Mouse (Mus musculus) telencephalon, adult 2 months (tissue): ENCODE data around the gene Thap7.
"Not testable (repeated sequence)": the region's sequence is repeated elsewhere in the genome, so short reads cannot be mapped to it uniquely, and the experiment has no call there.

Source experiments
- DNase-seq: peaks from one replicate; pipeline ENCODE4 v3.0.0-alpha.2; 2011; ENCODE audit warnings: low read depth, low spot score

Gene Thap7

GRCm38 (mm10) chr16:17530640-17531288 is at the start of gene Thap7:
Thap7 (minus strand) TSS chr16:17531136.
- DNase-seq, result peak; percentile 95

GRCm38 (mm10) chr16:17576825-17577215 is 45.9 kb upstream of the Thap7 start:
- DNase-seq, result no peak

GRCm38 (mm10) chr16:17575870-17576824 is 45.2 kb upstream of the Thap7 start:
- no peak for DNase-seq

GRCm38 (mm10) chr16:17566186-17566585 is 35.2 kb upstream of the Thap7 start:
- no peak for DNase-seq

- DNase-seq, result no peak
These were observed 33.8 kb upstream of the Thap7 start for GRCm38 (mm10) chr16:17564771-17565170.

GRCm38 (mm10) chr16:17564221-17564620 is 33.3 kb upstream of the Thap7 start:
- DNase-seq, result peak; percentile 81

- DNase-seq, result no peak
These were observed 32.6 kb upstream of the Thap7 start for GRCm38 (mm10) chr16:17563580-17563979.

GRCm38 (mm10) chr16:17561751-17562208 is 30.8 kb upstream of the Thap7 start, which contains the start of gene P2rx6:
P2rx6 (plus strand) TSS chr16:17561885.
- no peak for DNase-seq

- no peak for DNase-seq
These were observed 30.3 kb upstream of the Thap7 start, which contains the start of gene Lrrc74b for GRCm38 (mm10) chr16:17561128-17561750. Lrrc74b (minus strand) TSS chr16:17561247.

GRCm38 (mm10) chr16:17559396-17560027 is 28.6 kb upstream of the Thap7 start:
- no peak for DNase-seq

- no peak for DNase-seq
These were observed 27.9 kb upstream of the Thap7 start for GRCm38 (mm10) chr16:17558811-17559210.

- DNase-seq, result no peak
These were observed 27.1 kb upstream of the Thap7 start for GRCm38 (mm10) chr16:17557947-17558480.

GRCm38 (mm10) chr16:17556907-17557306 is 26.0 kb upstream of the Thap7 start:
- peak; percentile 74 for DNase-seq

- DNase-seq, result no peak
These were observed 25.2 kb upstream of the Thap7 start for GRCm38 (mm10) chr16:17556180-17556579.

- not testable (repeated sequence) for DNase-seq
These were observed 23.8 kb upstream of the Thap7 start for GRCm38 (mm10) chr16:17554702-17555101.

- no peak for DNase-seq
These were observed 23.2 kb upstream of the Thap7 start for GRCm38 (mm10) chr16:17553910-17554685.

- DNase-seq, result no peak
These were observed 21.9 kb upstream of the Thap7 start for GRCm38 (mm10) chr16:17552837-17553236.

- DNase-seq, result peak; percentile 82
These were observed 11.7 kb upstream of the Thap7 start for GRCm38 (mm10) chr16:17542632-17543031.

GRCm38 (mm10) chr16:17536584-17536983 is 5.6 kb upstream of the Thap7 start:
- DNase-seq, result no peak

GRCm38 (mm10) chr16:17532676-17533329 is 1.9 kb upstream of the Thap7 start:
- DNase-seq, result no peak
